Mouse (Mus musculus) thymus, postnatal 14 days (tissue): Measurements from ENCODE around the gene Mtor.

ENCODE experiments used
- DNase-seq: peaks from one replicate; pipeline ENCODE4 v3.0.0; 2021

Gene Mtor

DNA sequence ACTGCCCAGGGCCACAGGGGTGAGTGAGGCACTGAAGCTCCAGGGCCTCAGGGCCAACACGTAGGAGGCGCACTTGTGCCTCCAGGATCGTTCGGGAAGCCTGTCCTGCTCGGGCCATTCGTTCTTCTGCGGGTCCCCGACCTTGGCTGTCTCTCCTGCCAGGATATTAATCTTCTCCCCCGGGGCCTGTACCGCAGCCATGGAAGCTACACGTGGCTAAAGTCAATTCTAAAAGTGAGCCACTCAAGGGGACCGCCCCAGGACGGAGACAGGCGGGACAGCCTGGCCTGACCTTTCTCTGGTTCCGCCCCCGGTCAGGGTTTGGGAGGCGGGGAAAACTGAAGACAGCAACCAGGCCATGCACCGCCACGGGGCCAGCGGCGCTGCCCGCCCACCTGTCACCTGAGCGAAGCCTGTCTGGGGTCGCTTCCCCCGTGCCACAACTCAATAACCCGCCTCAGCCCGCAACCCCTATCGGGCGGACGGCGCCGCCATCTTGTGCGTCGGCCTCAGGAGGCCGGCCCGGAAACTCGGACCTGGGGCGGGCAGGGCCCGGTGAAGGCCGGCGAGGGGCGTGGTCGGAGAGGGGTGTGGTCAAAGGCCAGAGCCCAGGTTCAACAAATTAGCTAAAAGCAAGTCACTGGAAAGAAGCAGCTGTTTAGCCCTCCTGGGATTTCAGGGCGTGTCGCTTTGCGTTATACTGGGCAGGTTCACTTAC lies 4.0 kb upstream of the Mtor start, which contains the start of gene Ubiad1:
TSS of gene Ubiad1 (minus strand) at position 522 of the 718 bp plus-strand sequence.
- peak; percentile 68 for DNase-seq

DNA sequence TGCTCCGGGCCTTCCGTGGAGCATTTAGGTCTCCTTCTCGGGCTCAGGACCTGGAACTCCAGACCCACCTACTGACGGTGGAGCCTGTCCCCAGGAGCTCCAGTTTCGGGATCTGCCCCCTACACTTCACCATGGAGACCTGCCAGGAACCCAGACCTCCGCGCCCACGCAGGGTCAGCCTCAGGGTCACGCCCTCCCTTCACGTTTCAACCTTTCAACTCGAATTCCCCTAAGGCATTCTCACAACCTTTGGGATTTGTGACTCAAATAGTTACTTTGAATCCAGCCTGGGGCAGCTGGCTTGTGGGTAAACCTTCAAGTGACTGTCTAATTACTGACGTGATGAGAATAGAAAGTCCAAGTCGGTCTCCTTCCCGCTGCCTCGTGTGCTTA lies 438 bp downstream of the Mtor start:
- no peak for DNase-seq

DNA sequence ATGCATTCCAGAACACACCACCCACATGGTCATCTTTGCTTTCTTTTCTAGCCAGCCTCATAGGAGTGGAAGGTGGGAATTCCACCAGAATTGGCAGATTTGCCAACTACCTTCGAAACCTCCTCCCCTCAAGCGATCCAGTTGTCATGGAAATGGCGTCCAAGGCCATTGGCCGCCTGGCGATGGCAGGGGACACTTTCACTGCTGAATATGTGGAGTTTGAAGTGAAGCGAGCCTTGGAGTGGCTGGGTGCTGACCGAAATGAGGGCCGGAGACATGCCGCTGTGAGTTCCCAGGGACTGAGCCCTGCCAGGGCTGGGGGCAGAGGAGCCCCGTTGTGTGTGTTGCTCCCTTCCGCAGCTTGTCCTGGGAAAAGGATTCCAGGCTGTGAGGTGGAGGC lies 5.3 kb downstream of the Mtor start:
- no peak for DNase-seq

DNA sequence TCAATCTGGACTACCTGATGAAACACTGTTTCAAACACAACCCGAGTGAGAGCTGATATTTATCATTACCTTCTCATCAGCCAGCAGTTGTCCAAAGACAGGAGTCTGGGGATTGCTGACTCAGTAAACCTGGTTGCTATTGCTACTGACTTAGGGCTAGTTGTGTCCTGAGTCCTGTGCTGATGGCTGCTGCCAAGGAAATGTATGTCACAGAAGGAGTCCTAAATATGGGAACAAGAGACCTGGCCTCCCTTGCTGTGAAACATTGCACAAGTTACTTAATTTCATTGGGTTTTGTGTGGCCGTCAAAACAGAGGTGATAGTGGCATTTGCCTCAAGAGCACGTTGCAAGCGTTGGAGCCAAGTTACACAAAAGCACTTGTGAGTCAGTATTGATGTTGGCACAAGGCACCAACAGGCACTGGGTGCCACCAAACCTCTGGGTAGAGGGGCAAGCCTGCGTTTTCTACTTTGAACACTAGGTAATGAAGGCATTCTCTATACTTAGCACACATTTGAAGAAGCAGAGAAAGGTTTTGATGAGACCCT lies 7.1 kb downstream of the Mtor start:
- DNase-seq = no peak

- no peak for DNase-seq
These were observed 12.4 kb downstream of the Mtor start for GRCm38 (mm10) chr4:148460656-148461284.

GRCm38 (mm10) chr4:148461772-148462171 lies 13.4 kb downstream of the Mtor start:
- no peak for DNase-seq

DNA sequence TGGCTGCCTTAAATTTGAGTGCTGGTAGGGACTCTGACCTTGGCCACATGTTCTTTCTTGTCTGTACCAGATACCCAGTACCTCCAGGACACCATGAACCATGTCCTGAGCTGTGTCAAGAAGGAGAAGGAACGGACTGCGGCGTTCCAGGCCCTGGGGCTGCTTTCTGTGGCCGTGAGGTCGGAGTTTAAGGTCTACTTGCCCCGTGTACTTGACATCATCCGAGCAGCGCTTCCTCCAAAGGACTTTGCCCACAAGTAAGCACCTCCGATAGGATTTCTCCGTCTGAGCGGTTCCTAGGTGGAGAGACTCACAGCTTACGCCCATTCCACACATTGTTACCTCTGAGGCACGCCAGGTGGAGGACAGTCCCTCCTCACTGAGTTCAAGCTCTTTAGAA lies 14.3 kb downstream of the Mtor start:
- DNase-seq = no peak

GRCm38 (mm10) chr4:148463208-148463960 lies 15.0 kb downstream of the Mtor start:
- peak; percentile 23 for DNase-seq

GRCm38 (mm10) chr4:148464301-148464700 lies 15.9 kb downstream of the Mtor start:
- no peak for DNase-seq

DNA sequence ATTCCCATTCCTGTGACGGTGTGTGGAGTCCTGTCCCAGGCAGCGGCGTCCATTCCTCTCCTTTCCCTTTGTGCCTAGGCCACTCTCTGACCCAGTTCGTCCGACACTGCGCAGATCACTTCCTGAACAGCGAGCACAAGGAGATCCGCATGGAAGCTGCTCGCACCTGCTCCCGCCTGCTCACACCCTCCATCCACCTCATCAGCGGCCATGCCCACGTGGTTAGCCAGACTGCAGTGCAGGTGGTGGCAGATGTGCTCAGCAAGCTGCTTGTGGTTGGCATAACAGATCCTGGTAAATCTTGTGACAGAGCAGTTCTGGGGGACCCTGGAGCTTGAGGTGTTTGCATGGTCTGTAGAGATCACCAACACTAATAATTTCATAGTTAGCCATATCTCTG lies 16.5 kb downstream of the Mtor start:
- no peak for DNase-seq

- no peak for DNase-seq
These were observed 18.2 kb downstream of the Mtor start for GRCm38 (mm10) chr4:148466511-148467079.

DNA sequence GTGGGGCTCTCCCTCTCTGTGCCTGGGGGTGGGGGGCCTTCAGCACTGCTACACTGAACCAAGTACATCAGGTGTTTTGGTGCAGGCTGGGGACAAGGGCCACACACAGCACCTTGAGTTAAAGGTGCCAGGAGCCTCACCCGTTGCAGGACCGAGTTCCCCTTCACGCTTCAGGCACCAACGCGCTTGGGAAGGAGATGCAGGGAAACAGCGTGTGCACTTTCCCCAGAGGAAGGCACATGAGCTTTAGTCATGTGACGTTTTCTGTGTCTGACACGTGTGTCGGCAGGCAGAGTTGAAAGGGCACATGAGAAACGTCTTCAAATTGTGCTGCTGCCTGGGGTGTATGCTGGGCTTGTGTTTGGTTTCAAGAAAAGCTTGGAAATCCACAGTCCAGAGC lies 20.0 kb downstream of the Mtor start:
- no peak for DNase-seq

DNA sequence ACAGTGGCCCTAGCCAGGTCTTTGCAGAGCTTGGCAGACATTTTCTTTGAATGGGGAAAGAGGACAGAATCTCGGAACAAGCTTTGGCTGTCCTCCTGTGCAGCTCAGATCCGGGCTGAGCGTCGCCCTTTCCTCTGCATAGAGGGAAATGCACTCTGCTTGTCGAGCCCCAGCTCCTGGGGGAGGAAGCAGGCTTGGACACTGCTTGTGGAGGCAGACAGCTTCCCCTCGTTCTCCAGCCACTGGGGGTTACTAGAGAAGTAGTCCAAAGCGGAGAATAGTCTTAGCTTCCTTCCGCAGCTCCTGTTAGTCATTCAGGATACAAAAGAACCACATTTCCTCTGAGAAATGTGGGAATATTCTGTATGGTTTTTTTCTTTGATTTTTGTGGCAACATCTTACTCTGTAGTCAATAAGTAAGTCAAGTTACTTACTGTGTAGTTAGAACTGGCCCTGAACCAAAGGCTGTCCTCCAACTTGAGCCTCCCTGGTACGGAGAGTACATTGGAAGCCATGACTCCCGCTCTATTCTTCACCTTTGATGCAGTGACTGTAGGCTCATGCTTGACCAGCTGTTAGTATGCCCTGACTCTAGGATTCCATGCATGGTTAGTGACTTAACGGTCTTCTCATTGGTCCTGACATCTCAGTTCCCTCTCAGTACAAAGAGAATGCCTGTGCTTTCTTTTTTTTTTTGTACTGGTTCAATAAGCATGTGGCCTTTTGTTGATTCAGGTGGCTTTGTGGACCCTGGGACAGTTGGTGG lies 21.3 kb downstream of the Mtor start:
- DNase-seq = no peak

GRCm38 (mm10) chr4:148471363-148471806 lies 23.0 kb downstream of the Mtor start:
- DNase-seq = no peak

DNA sequence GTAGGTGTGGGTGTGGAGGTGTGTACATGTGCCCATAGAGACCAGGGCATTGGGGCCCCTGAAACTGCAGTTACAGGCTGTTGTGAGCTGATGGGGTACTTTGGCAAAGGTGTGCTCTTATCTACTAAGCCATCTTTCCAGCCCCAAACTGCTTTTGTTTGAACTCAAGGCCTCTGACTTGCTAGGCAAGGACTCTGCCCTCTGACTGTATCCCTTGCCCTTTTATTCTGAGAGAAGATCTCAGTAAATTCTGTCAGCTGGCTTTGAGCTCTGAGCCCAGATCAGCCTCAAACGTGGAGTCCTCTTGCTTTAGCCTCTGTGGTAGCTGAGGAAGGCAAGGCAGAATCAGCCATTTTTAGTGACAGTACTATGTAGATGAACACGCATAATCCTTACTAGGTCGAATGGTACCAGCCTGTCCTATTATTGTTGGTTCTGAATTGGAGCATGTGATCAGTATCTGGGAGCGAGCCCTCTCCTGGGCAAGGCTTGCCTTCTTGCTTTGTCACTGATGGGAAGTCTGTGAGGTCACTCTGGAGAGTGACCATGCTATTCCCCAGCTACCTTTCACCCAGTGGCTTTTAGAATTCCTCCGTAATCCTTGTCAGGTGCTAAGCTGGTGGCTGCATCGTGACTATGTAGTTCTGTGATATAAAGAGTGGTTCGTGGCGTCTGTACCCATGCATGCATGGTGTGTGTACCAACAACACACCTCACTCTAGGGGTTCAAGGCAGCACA lies 24.2 kb downstream of the Mtor start:
- DNase-seq = no peak

- DNase-seq = no peak
These were observed 25.1 kb downstream of the Mtor start for GRCm38 (mm10) chr4:148473496-148473895.

DNA sequence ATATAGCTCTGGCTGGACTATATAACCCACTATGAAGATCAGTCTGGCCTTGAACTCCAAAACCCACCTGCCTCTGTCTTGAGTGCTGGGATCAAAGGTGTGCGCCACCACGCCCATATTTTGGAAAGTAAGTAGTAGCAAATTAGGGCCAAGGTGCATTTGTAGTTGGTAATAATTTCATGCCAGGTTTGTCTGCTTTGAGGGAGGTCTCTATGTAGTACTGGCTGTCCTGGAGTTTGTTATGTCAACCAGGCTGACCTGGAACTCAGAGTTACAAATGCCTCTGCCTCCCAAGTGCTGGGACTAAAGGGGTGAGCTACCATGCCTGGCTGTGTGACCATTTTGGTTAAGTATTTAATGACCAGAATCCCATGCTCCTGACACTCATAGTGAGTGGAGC lies 31.8 kb downstream of the Mtor start:
- DNase-seq = no peak

DNA sequence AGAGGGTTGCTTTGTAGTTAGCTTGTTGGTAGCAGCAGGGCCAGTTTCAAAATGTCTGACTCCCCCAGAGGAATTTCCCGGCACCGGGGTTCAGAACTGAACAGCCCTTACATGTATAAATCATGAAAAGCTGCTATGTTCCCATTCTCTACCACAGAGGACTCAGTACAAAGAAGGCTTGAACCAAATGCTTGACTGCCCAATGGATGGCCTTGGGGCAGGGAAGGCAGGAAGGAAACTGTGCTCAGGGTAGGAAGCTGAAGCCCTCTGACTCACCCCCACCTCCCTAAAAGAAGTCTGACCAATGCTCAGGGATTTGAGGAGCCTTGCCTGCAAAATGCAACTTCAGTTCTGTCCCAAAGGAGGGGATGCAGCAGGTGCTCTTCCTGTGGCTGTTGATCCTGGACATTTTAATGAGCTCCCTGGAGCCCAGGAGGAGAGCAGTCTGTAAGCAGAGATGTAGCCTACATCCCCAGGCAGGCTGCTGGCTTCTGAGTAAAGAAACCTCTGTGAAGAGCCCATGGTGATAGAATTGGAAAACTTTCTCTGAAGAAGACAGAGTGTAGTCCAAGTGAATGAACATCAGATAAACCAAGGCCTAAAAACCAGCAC lies 33.3 kb downstream of the Mtor start:
- no peak for DNase-seq

DNA sequence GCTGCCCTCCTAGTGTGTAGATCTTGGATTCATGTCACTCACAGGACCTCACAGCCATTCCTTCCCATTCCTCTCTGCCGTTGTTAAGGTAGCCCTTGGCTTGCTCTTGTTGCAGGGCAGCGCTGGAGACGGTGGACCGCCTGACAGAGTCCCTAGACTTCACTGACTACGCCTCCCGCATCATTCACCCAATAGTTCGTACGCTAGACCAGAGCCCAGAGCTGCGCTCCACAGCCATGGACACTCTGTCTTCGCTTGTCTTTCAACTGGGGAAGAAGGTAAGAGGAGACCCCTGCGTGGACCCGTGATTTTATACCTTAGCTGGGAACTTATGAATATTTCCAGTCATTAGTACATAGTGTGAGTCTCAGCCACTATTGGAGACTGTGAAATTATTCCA lies 36.1 kb downstream of the Mtor start:
- no peak for DNase-seq

DNA sequence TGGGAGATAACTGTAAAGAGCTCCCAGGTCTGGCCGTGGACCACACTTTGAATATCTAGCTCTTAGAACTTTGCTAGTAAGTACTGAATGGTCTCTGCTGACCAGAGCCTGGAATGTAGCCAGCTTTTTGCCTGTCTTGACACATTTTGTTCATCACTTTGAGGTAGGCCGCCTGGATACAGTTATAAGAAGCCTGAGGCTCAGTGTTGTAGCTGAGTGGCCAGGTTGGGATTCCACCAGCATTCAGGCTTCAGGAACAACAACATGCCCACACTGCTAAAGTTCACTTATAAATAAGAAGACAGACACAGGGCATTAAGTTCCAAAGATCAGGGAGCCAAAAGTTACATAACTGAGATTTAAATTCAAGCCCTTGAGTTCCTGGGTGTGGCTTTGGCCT lies 39.4 kb downstream of the Mtor start:
- DNase-seq = no peak

GRCm38 (mm10) chr4:148490502-148490901 lies 42.1 kb downstream of the Mtor start:
- DNase-seq = no peak
